Mouse (Mus musculus) megakaryocyte, embryonic 14.5 days (primary cell): Measurements from ENCODE around the gene Ascc1. TPM values are rescaled to one million over a fixed set of nuclear protein-coding genes. Genes with fewer than 3 reads are reported as not detected.

Source experiments
- H3K27me3 ChIP-seq: replicated peaks from 2 replicates; pipeline ENCODE3; 2012; ENCODE audit warnings: inconsistent platforms
- H3K36me3 ChIP-seq: replicated peaks from 2 replicates; pipeline ENCODE3; 2012; ENCODE audit warnings: low read length, inconsistent platforms, mixed read lengths
- H3K4me1 ChIP-seq: 2 replicates; pipeline ENCODE4 v1.6.1; 2012; ENCODE audit warnings: inconsistent platforms
- H3K4me3 ChIP-seq: replicated peaks from 2 replicates; pipeline ENCODE3; 2012; ENCODE audit warnings: moderate library complexity, mild to moderate bottlenecking, inconsistent platforms
- H3K9me3 ChIP-seq: 2 replicates; pipeline ENCODE4 v1.6.1; 2012; ENCODE audit warnings: inconsistent platforms
- FLI1 ChIP-seq: IDR thresholded peaks from 2 replicates; pipeline ENCODE4 v1.6.1; 2012; ENCODE audit warnings: low read length, inconsistent platforms, mixed read lengths
- GATA1 ChIP-seq: IDR thresholded peaks from 3 replicates; pipeline ENCODE4 v1.6.1; 2012; ENCODE audit warnings: mixed read lengths, low read length, inconsistent platforms, borderline replicate concordance
- polyA plus RNA-seq: library from polyadenylated mRNA; stranded (reverse); fragments of >175 nt; gene quantifications from 2 replicates; pipeline ENCODE4 v1.2.3, GENCODE M21; 2012; ENCODE audit warnings: low replicate concordance; ENCODE audit not compliant: insufficient read depth

The Ascc1 gene
- polyA plus RNA-seq, 1 experiment, result 126 TPM

GRCm38 (mm10) chr10:60108321-60109111 is 105.9 kb downstream of the Ascc1 start:
- Histone ChIP-seq H3K4me1 (peaks cover 20% of the 10 kb centered on the region), H3K36me3 (peaks cover 3% of the 10 kb centered on the region), H3K9me3 (no peaks in the 10 kb centered on the region), H3K27me3 (peaks cover 87% of the 10 kb centered on the region), H3K4me3 (no peak overlapping the region)
- TF ChIP-seq FLI1, result no peak
- no peak for TF ChIP-seq GATA1

DNA sequence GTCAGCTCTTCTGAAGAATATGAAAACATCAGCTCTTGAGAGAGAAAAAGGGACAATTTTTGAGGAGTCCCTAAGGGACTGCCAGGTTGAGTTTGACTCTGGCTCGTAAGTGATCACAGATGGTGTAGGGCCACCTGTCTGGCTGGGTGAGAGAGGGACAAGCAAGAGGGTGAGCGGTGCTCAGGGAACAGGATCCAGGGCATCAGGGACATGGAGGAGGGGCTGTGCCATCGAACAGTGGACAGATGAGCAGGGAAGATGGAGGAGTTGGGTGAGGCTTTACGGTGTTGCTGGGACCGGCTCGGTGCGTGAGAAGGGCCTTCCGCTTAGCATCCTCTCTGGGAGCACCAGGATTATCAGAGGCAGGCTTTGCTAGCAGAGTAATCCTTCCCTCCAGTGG is 106.7 kb downstream of the Ascc1 start:
- Histone ChIP-seq H3K4me1 (peaks cover 20% of the 10 kb centered on the region), H3K36me3 (no peaks in the 10 kb centered on the region), H3K4me3 (peak overlapping the region; percentile 33), H3K27me3 (peaks cover 91% of the 10 kb centered on the region), H3K9me3 (no peaks in the 10 kb centered on the region)
- TF ChIP-seq GATA1 (no peak), FLI1 (no peak)

GRCm38 (mm10) chr10:60109989-60110388 is 107.4 kb downstream of the Ascc1 start:
- Histone ChIP-seq H3K4me3 (no peak overlapping the region), H3K27me3 (peaks cover 88% of the 10 kb centered on the region), H3K4me1 (peaks cover 20% of the 10 kb centered on the region), H3K9me3 (no peaks in the 10 kb centered on the region), H3K36me3 (no peaks in the 10 kb centered on the region)
- TF ChIP-seq FLI1, result no peak
- TF ChIP-seq GATA1, result no peak

GRCm38 (mm10) chr10:60110908-60111475 is 108.4 kb downstream of the Ascc1 start:
- H3K36me3 ChIP-seq, result no peaks in the 10 kb centered on the region
- no peak for TF ChIP-seq GATA1
- no peak for TF ChIP-seq FLI1
- H3K27me3 ChIP-seq, result peaks cover 88% of the 10 kb centered on the region
- H3K4me1 ChIP-seq, result peaks cover 27% of the 10 kb centered on the region
- no peaks in the 10 kb centered on the region for H3K9me3 ChIP-seq
- H3K4me3 ChIP-seq, result no peak overlapping the region

GRCm38 (mm10) chr10:60113965-60114690 is 111.5 kb downstream of the Ascc1 start:
- no peak overlapping the region for H3K4me3 ChIP-seq
- TF ChIP-seq GATA1 (no peak), FLI1 (no peak)
- peaks cover 86% of the 10 kb centered on the region for H3K27me3 ChIP-seq
- no peaks in the 10 kb centered on the region for H3K9me3 ChIP-seq
- H3K36me3 ChIP-seq, result no peaks in the 10 kb centered on the region
- peaks cover 22% of the 10 kb centered on the region for H3K4me1 ChIP-seq

DNA sequence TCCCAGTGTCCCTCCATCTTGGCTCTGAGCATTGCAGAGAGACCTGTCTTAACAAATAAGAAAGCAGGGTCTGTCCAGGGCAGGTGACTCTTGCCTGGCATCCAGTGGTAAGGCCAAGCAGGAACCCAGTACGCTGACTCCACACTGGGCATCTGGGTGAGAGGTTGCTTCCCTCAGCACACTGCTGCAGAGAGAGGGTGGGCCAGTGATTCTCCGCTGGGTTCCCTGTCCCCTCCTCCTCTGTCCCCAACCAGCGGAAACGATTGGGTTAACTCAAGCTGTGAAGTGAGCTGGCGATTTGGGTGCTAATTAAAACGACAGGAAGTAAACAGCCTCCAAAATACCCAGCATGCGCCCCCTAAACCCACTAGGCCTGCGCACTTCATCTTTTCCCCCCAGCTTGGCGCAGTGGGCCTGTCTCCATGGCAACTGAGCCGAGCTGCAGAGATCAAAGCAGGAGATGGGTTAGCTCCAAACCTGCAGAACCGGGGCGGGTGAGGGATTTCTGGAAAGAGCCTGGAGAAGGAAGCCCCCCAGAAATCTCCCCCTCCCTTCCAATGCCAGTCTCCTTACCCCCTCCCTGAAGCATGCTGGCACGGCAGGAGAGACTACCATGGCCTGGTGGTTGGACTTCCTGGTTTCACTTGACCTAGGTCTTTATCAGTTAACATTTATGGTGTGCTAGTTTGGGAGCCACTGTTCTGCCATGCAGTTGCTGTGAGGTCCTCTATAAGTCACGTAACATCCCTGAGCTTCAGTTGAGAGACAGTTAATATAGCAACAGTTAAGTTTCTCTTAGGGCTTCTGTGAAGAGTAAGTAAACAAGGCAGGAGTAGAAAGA is 113.0 kb downstream of the Ascc1 start:
- peaks cover 22% of the 10 kb centered on the region for H3K4me1 ChIP-seq
- TF ChIP-seq GATA1 (no peak), FLI1 (no peak)
- H3K27me3 ChIP-seq, result peaks cover 84% of the 10 kb centered on the region
- H3K9me3 ChIP-seq, result no peaks in the 10 kb centered on the region
- H3K4me3 ChIP-seq, result peak overlapping the region; percentile 16
- no peaks in the 10 kb centered on the region for H3K36me3 ChIP-seq

- TF ChIP-seq FLI1 (no peak), GATA1 (no peak)
- Histone ChIP-seq H3K4me1 (peaks cover 22% of the 10 kb centered on the region), H3K27me3 (peaks cover 86% of the 10 kb centered on the region), H3K9me3 (no peaks in the 10 kb centered on the region), H3K4me3 (no peak overlapping the region), H3K36me3 (no peaks in the 10 kb centered on the region)
Observed at GRCm38 (mm10) chr10:60116997-60117396, 114.4 kb downstream of the Ascc1 start.

- peaks cover 80% of the 10 kb centered on the region for H3K27me3 ChIP-seq
- no peaks in the 10 kb centered on the region for H3K36me3 ChIP-seq
- TF ChIP-seq GATA1 (no peak), FLI1 (no peak)
- peaks cover 22% of the 10 kb centered on the region for H3K4me1 ChIP-seq
- H3K4me3 ChIP-seq, result no peak overlapping the region
- no peaks in the 10 kb centered on the region for H3K9me3 ChIP-seq
Observed at GRCm38 (mm10) chr10:60118464-60118863, 115.9 kb downstream of the Ascc1 start.

- peaks cover 16% of the 10 kb centered on the region for H3K4me1 ChIP-seq
- TF ChIP-seq GATA1 (no peak), FLI1 (no peak)
- H3K9me3 ChIP-seq, result no peaks in the 10 kb centered on the region
- H3K4me3 ChIP-seq, result no peak overlapping the region
- peaks cover 67% of the 10 kb centered on the region for H3K27me3 ChIP-seq
- no peaks in the 10 kb centered on the region for H3K36me3 ChIP-seq
Observed at GRCm38 (mm10) chr10:60120630-60121029, 118.0 kb downstream of the Ascc1 start.
